Mouse (Mus musculus) ES-Bruce4 (cell line): ENCODE data around the gene Btbd1. TPM values are rescaled to one million over a fixed set of nuclear protein-coding genes. Genes with fewer than 3 reads are reported as not detected.

Source experiments
- H3K27ac ChIP-seq: 2 replicates; pipeline ENCODE4 v1.5.1; 2012; ENCODE audit warnings: low read length, inconsistent platforms; ENCODE audit not compliant: insufficient read depth
- H3K27me3 ChIP-seq: 2 replicates; pipeline ENCODE4 v1.6.1; 2012; ENCODE audit warnings: mild to moderate bottlenecking, low read length, inconsistent platforms; ENCODE audit not compliant: control insufficient read depth, poor library complexity, insufficient read depth, severe bottlenecking
- H3K36me3 ChIP-seq: 2 replicates; pipeline ENCODE4 v1.6.1; 2012; ENCODE audit warnings: inconsistent platforms, mild to moderate bottlenecking, low read length, moderate library complexity; ENCODE audit not compliant: control insufficient read depth, poor library complexity, insufficient read depth, severe bottlenecking
- H3K4me1 ChIP-seq: one replicate; pipeline ENCODE4 v1.8.1; 2011; ENCODE audit warnings: low read length; ENCODE audit not compliant: control insufficient read depth, insufficient read depth
- H3K4me3 ChIP-seq: 2 replicates; pipeline ENCODE4 v1.5.1; 2011; ENCODE audit warnings: low read depth, mild to moderate bottlenecking, low read length
- H3K9ac ChIP-seq: 2 replicates; pipeline ENCODE4 v1.6.1; 2012; ENCODE audit warnings: low read depth, mild to moderate bottlenecking, inconsistent platforms; ENCODE audit not compliant: poor library complexity, severe bottlenecking
- H3K9me3 ChIP-seq: replicated peaks from 2 replicates; pipeline ENCODE4 v1.6.1; 2012; ENCODE audit warnings: mild to moderate bottlenecking, low read length, inconsistent platforms; ENCODE audit not compliant: control insufficient read depth, poor library complexity, insufficient read depth, severe bottlenecking
- CTCF ChIP-seq: IDR thresholded peaks from one replicate; pipeline ENCODE4 v1.8.1; 2011; ENCODE audit warnings: low read depth, low read length
- EP300 ChIP-seq: IDR thresholded peaks from 2 replicates; pipeline ENCODE4 v1.6.1; 2011; ENCODE audit warnings: low read depth, low read length; ENCODE audit not compliant: insufficient read depth
- POLR2A ChIP-seq: IDR thresholded peaks from one replicate; pipeline ENCODE4 v1.8.1; 2011; ENCODE audit warnings: low read length; ENCODE audit not compliant: insufficient read depth
- polyA plus RNA-seq: library from polyadenylated mRNA; stranded (reverse); fragments of >200 nt; gene quantifications from 2 replicates; pipeline ENCODE4 v1.2.4, GENCODE M21; 2011; ENCODE audit warnings: low read depth; ENCODE audit not compliant: missing spikeins, insufficient read depth, insufficient read length

Gene Btbd1
- polyA plus RNA-seq, 1 experiment: 150 TPM

GRCm38 (mm10) chr7:81867231-81867930, 38.1 kb upstream of the Btbd1 start:
- H3K9ac ChIP-seq: no peak overlapping the region
- no peaks in the 10 kb centered on the region for H3K9me3 ChIP-seq
- no peak overlapping the region for H3K4me3 ChIP-seq
- H3K27me3 ChIP-seq: no peaks in the 10 kb centered on the region
- peak overlapping the region; percentile 32 for H3K27ac ChIP-seq
- TF ChIP-seq EP300 (peak; percentile 47; the same call in 1 of the 2 replicates), CTCF (no peak)
- no peaks in the 10 kb centered on the region for H3K36me3 ChIP-seq
- peaks cover 4% of the 10 kb centered on the region for H3K4me1 ChIP-seq

- Histone ChIP-seq H3K4me1 (peaks cover 4% of the 10 kb centered on the region), H3K9me3 (no peaks in the 10 kb centered on the region), H3K27ac (no peak overlapping the region), H3K9ac (no peak overlapping the region), H3K4me3 (no peak overlapping the region), H3K36me3 (no peaks in the 10 kb centered on the region), H3K27me3 (no peaks in the 10 kb centered on the region)
- TF ChIP-seq POLR2A (no peak), EP300 (no peak), CTCF (no peak)
Observed at GRCm38 (mm10) chr7:81865937-81866336, 36.7 kb upstream of the Btbd1 start.

- Histone ChIP-seq H3K4me1 (peaks cover 4% of the 10 kb centered on the region), H3K9ac (no peak overlapping the region), H3K4me3 (no peak overlapping the region), H3K27me3 (peaks cover 3% of the 10 kb centered on the region; the same call in 1 of the 2 replicates), H3K27ac (no peak overlapping the region), H3K36me3 (no peaks in the 10 kb centered on the region), H3K9me3 (no peaks in the 10 kb centered on the region)
- TF ChIP-seq POLR2A (no peak), CTCF (no peak), EP300 (no peak)
Observed at GRCm38 (mm10) chr7:81864552-81864951, 35.3 kb upstream of the Btbd1 start.

GRCm38 (mm10) chr7:81862587-81863583, 33.7 kb upstream of the Btbd1 start:
- no peak overlapping the region for H3K27ac ChIP-seq
- peaks cover 4% of the 10 kb centered on the region for H3K4me1 ChIP-seq
- H3K4me3 ChIP-seq: no peak overlapping the region
- H3K9me3 ChIP-seq: no peaks in the 10 kb centered on the region
- peaks cover 7% of the 10 kb centered on the region for H3K27me3 ChIP-seq
- H3K9ac ChIP-seq: no peak overlapping the region
- TF ChIP-seq POLR2A: no peak
- no peak for TF ChIP-seq CTCF
- TF ChIP-seq EP300: no peak
- H3K36me3 ChIP-seq: no peaks in the 10 kb centered on the region

- no peak for TF ChIP-seq CTCF
- no peaks in the 10 kb centered on the region for H3K36me3 ChIP-seq
- H3K4me1 ChIP-seq: no peaks in the 10 kb centered on the region
- no peaks in the 10 kb centered on the region for H3K9me3 ChIP-seq
- H3K27me3 ChIP-seq: peaks cover 7% of the 10 kb centered on the region
- no peak overlapping the region for H3K27ac ChIP-seq
- H3K9ac ChIP-seq: no peak overlapping the region
- no peak overlapping the region for H3K4me3 ChIP-seq
Observed at GRCm38 (mm10) chr7:81861921-81862320, 32.7 kb upstream of the Btbd1 start.

- H3K9ac ChIP-seq: no peak overlapping the region
- H3K4me3 ChIP-seq: no peak overlapping the region
- H3K36me3 ChIP-seq: no peaks in the 10 kb centered on the region
- H3K27ac ChIP-seq: no peak overlapping the region
- no peaks in the 10 kb centered on the region for H3K4me1 ChIP-seq
- H3K27me3 ChIP-seq: peaks cover 7% of the 10 kb centered on the region
- TF ChIP-seq CTCF (no peak), POLR2A (no peak), EP300 (no peak)
- no peaks in the 10 kb centered on the region for H3K9me3 ChIP-seq
Observed at GRCm38 (mm10) chr7:81861461-81861860, 32.2 kb upstream of the Btbd1 start.
